Mouse (Mus musculus) neural tube, embryonic 13.5 days (tissue): ENCODE measurements around the gene Olfr1214. TPM values are rescaled to one million over a fixed set of nuclear protein-coding genes. Genes with fewer than 3 reads are reported as not detected.
"Not testable (repeated sequence)": the region's sequence is repeated elsewhere in the genome, so short reads cannot be mapped to it uniquely, and the experiment has no call there.

Source experiments
- ATAC-seq: fragments of 200-750 bp; cut with Nextera tagmentation; 2 replicates; pipeline ENCODE4 v1.8.0; 2017; ENCODE audit warnings: low read depth, mild to moderate bottlenecking, moderate TSS enrichment, moderate library complexity
- H3K27ac ChIP-seq: fragments of 300-500 bp; sonication (generic); replicated peaks from 2 replicates; pipeline ENCODE4 v1.5.1; 2015; ENCODE audit warnings: moderate library complexity, mild to moderate bottlenecking, inconsistent platforms
- H3K27me3 ChIP-seq: fragments of 300-500 bp; sonication (generic); 2 replicates; pipeline ENCODE4 v1.6.1; 2015; ENCODE audit warnings: mild to moderate bottlenecking, inconsistent platforms
- H3K36me3 ChIP-seq: fragments of 300-500 bp; sonication (generic); 2 replicates; pipeline ENCODE4 v1.6.1; 2015; ENCODE audit warnings: mild to moderate bottlenecking, inconsistent platforms
- H3K4me1 ChIP-seq: fragments of 300-500 bp; sonication (generic); replicated peaks from 2 replicates; pipeline ENCODE4 v1.6.1; 2015; ENCODE audit warnings: inconsistent platforms
- H3K4me2 ChIP-seq: fragments of 300-500 bp; sonication (generic); 2 replicates; pipeline ENCODE4 v1.6.1; 2015; ENCODE audit warnings: inconsistent platforms, mild to moderate bottlenecking, moderate library complexity
- H3K4me3 ChIP-seq: fragments of 300-500 bp; sonication (generic); 2 replicates; pipeline ENCODE4 v1.5.1; 2015; ENCODE audit warnings: mild to moderate bottlenecking, inconsistent platforms
- H3K9ac ChIP-seq: fragments of 300-500 bp; sonication (generic); 2 replicates; pipeline ENCODE4 v1.6.1; 2015; ENCODE audit warnings: moderate library complexity, mild to moderate bottlenecking, inconsistent platforms
- H3K9me3 ChIP-seq: fragments of 300-500 bp; sonication (generic); 2 replicates; pipeline ENCODE4 v1.6.1; 2016; ENCODE audit warnings: inconsistent platforms
- WGBS: fragments of 180-500 bp; shearing (Covaris S2); methylation state at CpG from one replicate; pipeline ENCODE4 v1.1.7; 2015; 5-methylcytosine and 5-hydroxymethylcytosine counted together
- polyA plus RNA-seq: library from polyadenylated mRNA; unstranded; fragments of >200 nt; fragmentation: Nextera tagmentation; extraction: Ambion mirVana; gene quantifications from 2 replicates; pipeline ENCODE4 v1.2.1, GENCODE M21; 2015

The Olfr1214 gene
- not detected in 2 replicates for polyA plus RNA-seq

GRCm38 (mm10) chr2:88992553-88992952 is at the start of gene Olfr1214:
Gene Olfr1214, minus strand, starts transcription at chr2:88992653.
- H3K9me3 ChIP-seq: no peaks in the 10 kb centered on the region
- H3K4me2 ChIP-seq: no peak within 1 kb of the TSS
- H3K27ac ChIP-seq: no peak within 1 kb of the TSS
- H3K4me1 ChIP-seq: no peaks in the 10 kb centered on the region
- H3K9ac ChIP-seq: no peak within 1 kb of the TSS
- H3K27me3 ChIP-seq: no peaks in the 10 kb centered on the region
- 78% methylated on average over 1 of the region's 1 CpGs for WGBS
- no peaks in the 10 kb centered on the region for H3K36me3 ChIP-seq
- ATAC-seq: no peak
- no peak within 1 kb of the TSS for H3K4me3 ChIP-seq

- WGBS: 75% methylated on average over 2 of the region's 2 CpGs
- H3K36me3 ChIP-seq: no peaks in the 10 kb centered on the region
- ATAC-seq: no peak
- H3K27me3 ChIP-seq: no peaks in the 10 kb centered on the region
- H3K4me1 ChIP-seq: no peaks in the 10 kb centered on the region
- no peaks in the 10 kb centered on the region for H3K9me3 ChIP-seq
- H3K9ac ChIP-seq: no peak within 1 kb of the TSS
- no peak within 1 kb of the TSS for H3K4me3 ChIP-seq
- H3K27ac ChIP-seq: no peak within 1 kb of the TSS
- no peak within 1 kb of the TSS for H3K4me2 ChIP-seq
Measured at GRCm38 (mm10) chr2:89031965-89032364, 39.5 kb upstream of the Olfr1214 start, which contains the start of gene Olfr1217. Gene Olfr1217, minus strand, starts transcription at chr2:89032065.

- not testable (repeated sequence) for H3K36me3 ChIP-seq, H3K4me1 ChIP-seq, H3K4me3 ChIP-seq, H3K9me3 ChIP-seq, H3K27ac ChIP-seq, H3K4me2 ChIP-seq, ATAC-seq, H3K9ac ChIP-seq, H3K27me3 ChIP-seq
- WGBS: 76% methylated on average over 3 of the region's 3 CpGs
Measured at GRCm38 (mm10) chr2:89021436-89021835, 29.0 kb upstream of the Olfr1214 start.

- Histone ChIP-seq H3K4me1 (no peaks in the 10 kb centered on the region), H3K4me2 (no peak within 1 kb of the TSS), H3K9ac (no peak within 1 kb of the TSS), H3K27ac (no peak within 1 kb of the TSS), H3K27me3 (no peaks in the 10 kb centered on the region), H3K36me3 (no peaks in the 10 kb centered on the region), H3K4me3 (no peak within 1 kb of the TSS), H3K9me3 (no peaks in the 10 kb centered on the region)
- WGBS: 88% methylated on average over 1 of the region's 1 CpGs
- ATAC-seq: no peak
Measured at GRCm38 (mm10) chr2:89018240-89018639, 25.8 kb upstream of the Olfr1214 start, which contains the start of gene Olfr1216. Gene Olfr1216, minus strand, starts transcription at chr2:89018340.

- H3K36me3 ChIP-seq: no peaks in the 10 kb centered on the region
- no peaks in the 10 kb centered on the region for H3K27me3 ChIP-seq
- no peak within 1 kb of the TSS for H3K4me3 ChIP-seq
- no peaks in the 10 kb centered on the region for H3K9me3 ChIP-seq
- H3K9ac ChIP-seq: no peak within 1 kb of the TSS
- H3K4me2 ChIP-seq: no peak within 1 kb of the TSS
- 79% methylated on average over 2 of the region's 2 CpGs for WGBS
- H3K4me1 ChIP-seq: no peaks in the 10 kb centered on the region
- H3K27ac ChIP-seq: no peak within 1 kb of the TSS
- no peak for ATAC-seq
Measured at GRCm38 (mm10) chr2:89006873-89007272, 14.4 kb upstream of the Olfr1214 start, which contains the start of gene Olfr1215. Gene Olfr1215, minus strand, starts transcription at chr2:89006973.

- Histone ChIP-seq H3K9me3 (no peaks in the 10 kb centered on the region), H3K27me3 (no peaks in the 10 kb centered on the region), H3K27ac (no peak within 1 kb of the TSS), H3K9ac (no peak within 1 kb of the TSS), H3K4me3 (no peak within 1 kb of the TSS), H3K4me1 (no peaks in the 10 kb centered on the region), H3K36me3 (no peaks in the 10 kb centered on the region), H3K4me2 (no peak within 1 kb of the TSS)
- 76% methylated on average over 1 of the region's 1 CpGs for WGBS
- ATAC-seq: no peak
Measured at GRCm38 (mm10) chr2:88980181-88980580, 12.3 kb downstream of the Olfr1214 start, which contains the start of gene Gm13762. Gene Gm13762, minus strand, starts transcription at chr2:88980281.

- Histone ChIP-seq H3K9me3 (no peaks in the 10 kb centered on the region), H3K4me2 (no peak within 1 kb of the TSS), H3K4me3 (no peak within 1 kb of the TSS), H3K4me1 (no peaks in the 10 kb centered on the region), H3K27ac (no peak within 1 kb of the TSS), H3K27me3 (no peaks in the 10 kb centered on the region), H3K36me3 (no peaks in the 10 kb centered on the region), H3K9ac (no peak within 1 kb of the TSS)
- ATAC-seq: no peak
Measured at GRCm38 (mm10) chr2:88953669-88954068, 38.8 kb downstream of the Olfr1214 start, which contains the start of gene Olfr1212. Gene Olfr1212, plus strand, starts transcription at chr2:88953969.

GRCm38 (mm10) chr2:88938011-88938410 is 54.4 kb downstream of the Olfr1214 start, which contains the start of gene Olfr1211:
Gene Olfr1211, minus strand, starts transcription at chr2:88938111.
- Histone ChIP-seq H3K36me3 (no peaks in the 10 kb centered on the region), H3K4me2 (no peak within 1 kb of the TSS), H3K9ac (no peak within 1 kb of the TSS), H3K4me3 (no peak within 1 kb of the TSS), H3K27ac (no peak within 1 kb of the TSS), H3K4me1 (no peaks in the 10 kb centered on the region), H3K27me3 (no peaks in the 10 kb centered on the region), H3K9me3 (no peaks in the 10 kb centered on the region)
- 88% methylated on average over 1 of the region's 1 CpGs for WGBS
- no peak for ATAC-seq

Other genes starting within 250 kb of the Olfr1214 start
- gene Olfr1198, start 241.3 kb downstream of the Olfr1214 start, polyA plus RNA-seq: not detected in 2 replicates
- not detected in 2 replicates for gene Olfr1199, start 232.2 kb downstream of the Olfr1214 start, polyA plus RNA-seq
- not detected in 2 replicates for gene Olfr1200, start 222.2 kb downstream of the Olfr1214 start, polyA plus RNA-seq
- not detected in 2 replicates for gene Olfr1201, start 199.6 kb downstream of the Olfr1214 start, polyA plus RNA-seq
- not detected in 2 replicates for gene Olfr1202, start 178.2 kb downstream of the Olfr1214 start, polyA plus RNA-seq
- not detected in 2 replicates for gene Olfr1205, start 162.9 kb downstream of the Olfr1214 start, polyA plus RNA-seq
- not detected in 2 replicates for gene Olfr1204, start 143.4 kb downstream of the Olfr1214 start, polyA plus RNA-seq
- not detected in 2 replicates for gene Olfr1206, start 129.4 kb downstream of the Olfr1214 start, polyA plus RNA-seq
- not detected in 2 replicates for gene Olfr1208, start 90.3 kb downstream of the Olfr1214 start, polyA plus RNA-seq
- not detected in 2 replicates for gene Olfr1209, start 77.5 kb downstream of the Olfr1214 start, polyA plus RNA-seq
- gene Olfr1211, start 54.5 kb downstream of the Olfr1214 start, polyA plus RNA-seq: not detected in 2 replicates
- not detected in 2 replicates for gene Olfr1212, start 38.7 kb downstream of the Olfr1214 start, polyA plus RNA-seq
- not detected in 2 replicates for gene Gm13762, start 12.4 kb downstream of the Olfr1214 start, polyA plus RNA-seq
- not detected in 2 replicates for gene Olfr1215, start 14.3 kb upstream of the Olfr1214 start, polyA plus RNA-seq
- gene Olfr1216, start 25.7 kb upstream of the Olfr1214 start, polyA plus RNA-seq: not detected in 2 replicates
- not detected in 2 replicates for gene Olfr1217, start 39.4 kb upstream of the Olfr1214 start, polyA plus RNA-seq
- not detected in 2 replicates for gene Olfr1218, start 68.5 kb upstream of the Olfr1214 start, polyA plus RNA-seq
- gene Olfr1219, start 90.9 kb upstream of the Olfr1214 start, polyA plus RNA-seq: not detected in 2 replicates
- gene Olfr1220, start 114.2 kb upstream of the Olfr1214 start, polyA plus RNA-seq: not detected in 2 replicates
- gene Olfr1221, start 124.6 kb upstream of the Olfr1214 start, polyA plus RNA-seq: not detected in 2 replicates
- not detected in 2 replicates for gene Olfr1222, start 140.4 kb upstream of the Olfr1214 start, polyA plus RNA-seq
- gene Olfr1223, start 158.9 kb upstream of the Olfr1214 start, polyA plus RNA-seq: not detected in 2 replicates
- gene Olfr1224-ps1, start 171.4 kb upstream of the Olfr1214 start, polyA plus RNA-seq: not detected in 2 replicates
- gene Olfr1225, start 182.0 kb upstream of the Olfr1214 start, polyA plus RNA-seq: not detected in 2 replicates
- not detected in 2 replicates for gene Olfr1226, start 207.4 kb upstream of the Olfr1214 start, polyA plus RNA-seq